Mouse (Mus musculus): ENCODE measurements around the gene Tspan1. TPM values are rescaled to one million over a fixed set of nuclear protein-coding genes. Genes with fewer than 3 reads are reported as not detected.

The Tspan1 gene
- polyA plus RNA-seq, 1 experiment from 2014 or later, result not detected

DNA sequence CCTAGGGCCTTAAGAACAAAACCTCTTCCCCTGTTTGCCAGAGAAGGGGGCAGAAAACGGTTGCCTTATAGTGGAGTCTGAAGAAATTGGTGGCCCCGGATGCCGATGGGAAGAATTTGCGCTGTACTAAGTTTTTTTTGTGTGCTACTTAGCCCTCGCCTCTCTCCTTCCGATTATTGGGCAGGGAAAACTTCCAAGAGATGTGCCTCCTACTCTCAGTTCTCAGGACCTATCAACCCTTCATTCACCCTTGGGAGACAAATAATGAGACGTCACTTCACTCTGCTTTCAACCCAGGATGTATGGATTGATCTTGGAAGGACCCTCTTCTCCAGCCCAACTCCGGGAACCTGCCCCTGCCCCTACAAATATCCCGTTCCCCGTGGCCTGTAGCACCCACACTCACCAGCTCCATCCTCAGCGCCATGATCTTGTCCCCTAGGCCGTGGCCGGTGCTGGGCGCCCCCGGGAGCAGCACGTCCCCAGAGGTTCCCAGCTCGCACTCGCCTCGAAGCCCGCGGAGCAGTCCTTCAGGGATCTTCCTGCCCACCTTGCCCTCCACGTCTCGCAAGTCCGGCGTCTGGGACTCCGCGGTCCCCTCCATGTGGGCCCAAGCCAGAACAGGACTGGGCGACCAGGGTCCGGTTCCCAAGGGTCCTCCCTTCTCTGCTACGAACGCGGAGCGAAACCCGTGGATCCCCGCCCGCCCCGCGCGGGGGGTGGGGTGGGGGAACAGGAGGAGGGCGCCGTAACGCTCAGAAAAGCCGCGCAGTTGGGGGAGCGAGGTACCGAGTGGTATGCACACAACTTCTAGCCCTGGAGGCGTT is 23.3 kb downstream of the Tspan1 start:
- 0 out of 2 replicates have a peak, but pooled peaks cover 4% of the 10 kb centered on the region for H3K9me3 ChIP-seq (replicated peaks)
- peak overlapping the region; percentile 98 for H3K4me2 ChIP-seq
- peak overlapping the region; percentile 75 for H3K4me3 ChIP-seq
- no peaks in the 10 kb centered on the region for H3K36me3 ChIP-seq
- under 1% methylated on average over 47 of the region's 47 CpGs for WGBS
- 0 out of 2 replicates have a peak, but pooled peaks cover 6% of the 10 kb centered on the region for H3K27me3 ChIP-seq (replicated peaks)
- ATAC-seq (ENCODE audit: insufficient number of reproducible peaks, low FRiP score), result peak; percentile 77
- peak overlapping the region; percentile 79 for H3K9ac ChIP-seq
- no peak overlapping the region for H3K27ac ChIP-seq (ENCODE audit: poor library complexity, severe bottlenecking)
- peaks cover 15% of the 10 kb centered on the region for H3K4me1 ChIP-seq (replicated peaks)

DNA sequence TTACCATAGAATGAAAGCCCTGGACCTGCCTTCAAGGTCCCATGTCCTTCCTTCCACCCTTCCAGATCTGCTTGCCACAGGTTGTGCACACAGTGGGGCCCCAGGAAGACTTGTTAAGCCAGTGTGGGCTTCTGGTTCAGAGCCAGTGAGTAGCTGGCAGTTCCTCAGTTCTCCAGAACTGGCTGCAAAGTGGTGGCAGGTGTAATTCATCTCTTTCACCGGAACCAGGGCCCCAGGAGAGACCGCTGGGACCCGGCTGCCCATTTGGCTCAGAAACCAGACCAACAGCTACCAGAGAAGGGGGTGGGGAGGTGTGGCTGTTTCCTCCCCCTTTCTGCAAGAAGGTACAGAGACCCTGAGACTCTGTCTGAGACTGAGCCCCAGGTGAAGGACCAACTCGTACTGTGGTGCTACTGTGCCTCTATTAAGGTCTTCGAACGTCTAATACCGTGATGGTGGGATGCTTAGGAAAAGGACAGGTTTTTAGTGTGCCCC is 24.0 kb downstream of the Tspan1 start:
- ATAC-seq (ENCODE audit: insufficient number of reproducible peaks, low FRiP score), result no peak
- Histone ChIP-seq H3K27ac (ENCODE audit: poor library complexity, severe bottlenecking) (no peak overlapping the region), H3K27me3 (replicated peaks) (0 out of 2 replicates have a peak, but pooled peaks cover 6% of the 10 kb centered on the region), H3K4me2 (peak overlapping the region; percentile 98), H3K9ac (peak overlapping the region; percentile 79; the same call in 1 of the 2 replicates), H3K9me3 (replicated peaks) (0 out of 2 replicates have a peak, but pooled peaks cover 4% of the 10 kb centered on the region), H3K4me1 (replicated peaks) (peaks cover 15% of the 10 kb centered on the region), H3K36me3 (no peaks in the 10 kb centered on the region), H3K4me3 (peak overlapping the region; percentile 75)
- WGBS, result 9% methylated on average over 7 of the region's 7 CpGs

DNA sequence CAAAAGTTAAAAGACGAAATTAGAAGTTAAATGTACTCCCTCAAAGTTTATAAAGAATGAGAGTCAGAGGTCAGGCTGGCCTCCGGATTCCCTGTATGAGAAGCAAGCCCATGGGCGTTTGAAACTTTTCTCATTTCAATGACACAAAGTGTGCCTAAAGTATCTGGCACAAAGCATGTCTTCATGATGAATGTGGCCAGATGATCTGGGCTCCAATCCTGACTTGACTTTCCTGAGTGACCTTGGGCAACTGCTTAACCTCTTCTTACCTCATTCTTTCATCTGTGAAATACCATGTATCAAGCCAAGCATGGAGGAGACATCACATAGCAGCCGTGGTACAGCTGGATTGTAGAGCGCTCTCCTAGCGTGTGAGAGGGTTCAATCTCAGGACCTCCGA is 25.1 kb downstream of the Tspan1 start:
- 0 out of 2 replicates have a peak, but pooled peaks cover 6% of the 10 kb centered on the region for H3K27me3 ChIP-seq (replicated peaks)
- H3K4me1 ChIP-seq (replicated peaks), result peaks cover 18% of the 10 kb centered on the region
- H3K9ac ChIP-seq, result no peak overlapping the region
- 85% methylated on average over 7 of the region's 7 CpGs for WGBS
- 0 out of 2 replicates have a peak, but pooled peaks cover 3% of the 10 kb centered on the region for H3K9me3 ChIP-seq (replicated peaks)
- no peak for ATAC-seq (ENCODE audit: insufficient number of reproducible peaks, low FRiP score)
- H3K27ac ChIP-seq (ENCODE audit: poor library complexity, severe bottlenecking), result no peak overlapping the region
- H3K4me3 ChIP-seq, result no peak overlapping the region
- H3K36me3 ChIP-seq, result no peaks in the 10 kb centered on the region
- H3K4me2 ChIP-seq, result no peak overlapping the region

DNA sequence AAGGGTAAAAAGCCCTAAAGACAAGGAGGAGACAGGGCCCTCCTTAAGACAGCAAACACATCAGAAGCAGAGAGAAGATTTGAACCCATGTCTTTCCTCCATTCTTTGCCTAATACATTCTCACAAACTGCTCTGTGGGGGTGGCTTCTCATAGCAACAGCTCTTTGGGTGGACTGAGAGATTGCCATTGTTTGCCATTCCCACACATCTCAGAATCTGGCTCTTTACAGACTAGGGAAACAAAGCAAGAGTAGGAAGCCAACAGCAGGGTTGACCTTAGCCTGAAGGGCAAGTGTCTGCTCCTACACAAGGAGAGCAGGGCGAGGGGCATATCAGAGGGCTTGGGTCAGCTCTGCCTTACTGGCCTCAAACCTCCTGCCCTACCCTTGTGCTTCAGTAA is 25.7 kb downstream of the Tspan1 start:
- no peak overlapping the region for H3K4me3 ChIP-seq
- H3K4me2 ChIP-seq, result no peak overlapping the region
- no peak overlapping the region for H3K27ac ChIP-seq (ENCODE audit: poor library complexity, severe bottlenecking)
- no peak for ATAC-seq (ENCODE audit: insufficient number of reproducible peaks, low FRiP score)
- H3K36me3 ChIP-seq, result no peaks in the 10 kb centered on the region
- H3K9ac ChIP-seq, result no peak overlapping the region
- WGBS, result 58% methylated on average over 1 of the region's 1 CpGs
- H3K9me3 ChIP-seq (replicated peaks), result no peaks in the 10 kb centered on the region
- peaks cover 22% of the 10 kb centered on the region for H3K4me1 ChIP-seq (replicated peaks)
- 0 out of 2 replicates have a peak, but pooled peaks cover 6% of the 10 kb centered on the region for H3K27me3 ChIP-seq (replicated peaks)

DNA sequence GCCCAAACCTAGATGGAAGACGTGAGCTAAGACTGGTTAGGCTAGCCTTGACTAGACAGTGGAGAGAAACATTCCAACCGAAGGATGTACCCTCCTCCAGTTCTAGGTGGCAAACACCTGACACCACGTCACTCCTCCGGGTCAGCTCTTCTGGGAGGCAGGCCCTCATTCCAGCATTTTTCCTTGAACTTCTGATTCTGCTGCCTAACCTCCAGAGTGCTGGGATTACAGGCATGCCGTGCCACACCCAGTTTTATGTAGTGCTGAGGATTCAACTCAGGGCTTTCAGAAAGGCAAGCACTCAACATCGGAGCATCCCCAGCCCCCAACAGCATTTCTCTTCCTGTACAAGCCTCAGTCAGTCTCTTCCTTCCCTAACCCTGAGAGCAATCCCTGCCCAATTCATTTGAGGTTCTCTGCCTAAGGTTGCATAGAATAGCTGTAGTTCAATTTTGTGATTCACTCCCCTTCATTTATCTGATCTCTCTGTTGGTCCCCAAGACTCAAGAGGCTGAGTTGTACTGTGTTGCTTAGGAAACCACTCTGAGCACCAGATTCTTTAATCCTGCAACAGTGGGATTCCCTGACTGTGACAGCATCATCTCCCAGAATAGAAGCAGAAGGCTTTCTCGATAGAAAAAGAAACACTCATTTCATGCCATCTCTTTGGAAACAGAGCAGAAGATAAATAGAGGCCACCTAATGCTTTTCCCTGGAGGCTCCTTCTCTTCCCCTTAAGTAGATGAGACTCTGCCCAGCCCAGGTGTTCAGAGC is 26.4 kb downstream of the Tspan1 start:
- no peak overlapping the region for H3K27ac ChIP-seq (ENCODE audit: poor library complexity, severe bottlenecking)
- peaks cover 24% of the 10 kb centered on the region for H3K4me1 ChIP-seq (replicated peaks)
- H3K27me3 ChIP-seq (replicated peaks), result 0 out of 2 replicates have a peak, but pooled peaks cover 6% of the 10 kb centered on the region
- H3K9me3 ChIP-seq (replicated peaks), result no peaks in the 10 kb centered on the region
- ATAC-seq (ENCODE audit: insufficient number of reproducible peaks, low FRiP score), result no peak
- H3K4me2 ChIP-seq, result no peak overlapping the region
- 70% methylated on average over 7 of the region's 7 CpGs for WGBS
- H3K36me3 ChIP-seq, result no peaks in the 10 kb centered on the region
- no peak overlapping the region for H3K9ac ChIP-seq
- no peak overlapping the region for H3K4me3 ChIP-seq

DNA sequence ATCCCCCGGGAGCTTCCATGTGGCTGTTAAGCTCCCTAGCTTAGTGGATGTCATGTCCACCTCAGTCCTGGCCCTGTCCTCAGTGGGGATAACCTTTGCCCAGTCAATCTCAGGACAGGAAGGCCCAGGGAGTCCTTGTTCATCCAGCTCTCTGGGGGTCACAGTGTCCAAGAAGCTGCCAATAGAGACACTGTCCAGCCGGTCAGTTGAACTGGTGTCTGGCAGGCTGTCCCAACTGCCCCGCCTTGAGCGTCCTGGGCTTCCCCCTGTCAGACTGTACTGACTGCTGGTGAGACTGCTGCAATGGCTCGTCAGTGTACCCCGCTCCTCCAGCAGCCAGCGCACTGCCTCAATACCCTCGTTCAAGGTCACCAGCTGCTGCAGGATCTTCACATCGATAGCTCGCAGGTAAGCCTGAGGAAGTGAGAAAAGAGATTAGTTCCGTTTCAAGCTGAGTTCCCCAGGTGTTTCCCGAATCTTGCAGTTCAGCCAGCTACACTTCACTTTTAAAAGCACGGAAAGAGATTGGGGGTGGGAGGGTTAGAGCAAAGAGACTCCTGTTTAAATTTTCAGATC is 29.9 kb downstream of the Tspan1 start:
- ATAC-seq (ENCODE audit: insufficient number of reproducible peaks, low FRiP score), result no peak; the same call in 1 of the 2 replicates
- Histone ChIP-seq H3K4me3 (no peak overlapping the region), H3K9me3 (replicated peaks) (no peaks in the 10 kb centered on the region), H3K27me3 (replicated peaks) (no peaks in the 10 kb centered on the region), H3K27ac (ENCODE audit: poor library complexity, severe bottlenecking) (no peak overlapping the region), H3K36me3 (no peaks in the 10 kb centered on the region), H3K4me1 (replicated peaks) (peaks cover 13% of the 10 kb centered on the region), H3K4me2 (no peak overlapping the region), H3K9ac (no peak overlapping the region)
- WGBS, result 38% methylated on average over 13 of the region's 13 CpGs

DNA sequence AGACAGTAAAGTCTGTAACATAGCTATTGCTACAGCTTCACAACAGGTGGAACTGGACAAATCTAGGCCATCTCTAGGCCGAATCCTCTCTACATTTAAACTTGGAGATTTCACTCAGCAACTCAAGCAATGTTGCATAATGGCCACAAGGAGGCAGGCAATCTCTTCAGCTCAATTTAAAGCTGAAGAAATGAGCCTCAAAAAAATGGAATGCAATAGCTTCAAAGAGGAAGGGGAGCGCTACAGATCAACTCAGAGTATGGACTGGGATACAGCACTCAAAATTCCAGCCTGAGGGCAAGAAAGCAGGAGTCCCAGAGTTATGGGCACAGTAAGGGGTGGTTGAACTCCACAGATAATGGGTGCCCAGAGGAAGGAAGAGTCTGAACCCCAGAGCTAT is 32.4 kb downstream of the Tspan1 start:
- WGBS, result 46% methylated on average over 2 of the region's 2 CpGs
- H3K27ac ChIP-seq (ENCODE audit: poor library complexity, severe bottlenecking), result no peak overlapping the region

DNA sequence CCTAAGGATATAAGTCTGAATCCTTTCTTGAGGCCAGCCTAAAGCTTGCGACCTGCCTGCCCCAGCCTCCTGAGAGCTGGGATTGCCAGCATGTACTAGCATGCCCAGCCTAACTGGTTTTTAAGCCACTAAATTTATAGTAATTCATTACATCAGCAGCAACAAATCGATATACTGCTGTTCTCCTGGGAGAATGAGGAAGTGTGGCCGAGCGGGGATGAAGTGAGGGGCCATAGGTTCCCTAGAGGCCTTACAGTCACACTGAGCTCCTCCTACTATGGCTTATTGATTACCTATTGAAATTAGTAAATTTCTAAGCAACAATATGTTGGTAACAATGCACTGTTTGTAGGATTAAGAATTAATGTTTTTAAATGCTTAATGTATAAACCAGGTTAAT is 34.3 kb downstream of the Tspan1 start:
- H3K36me3 ChIP-seq, result 0 out of 2 replicates have a peak, but pooled peaks cover 3% of the 10 kb centered on the region
- H3K4me2 ChIP-seq, result no peak overlapping the region
- H3K27me3 ChIP-seq (replicated peaks), result no peaks in the 10 kb centered on the region
- no peak overlapping the region for H3K4me3 ChIP-seq
- no peaks in the 10 kb centered on the region for H3K9me3 ChIP-seq (replicated peaks)
- no peak overlapping the region for H3K9ac ChIP-seq
- H3K4me1 ChIP-seq (replicated peaks), result 0 out of 2 replicates have a peak, but pooled peaks cover 9% of the 10 kb centered on the region
- WGBS, result 79% methylated on average over 4 of the region's 4 CpGs
- no peak for ATAC-seq (ENCODE audit: insufficient number of reproducible peaks, low FRiP score)
- H3K27ac ChIP-seq (ENCODE audit: poor library complexity, severe bottlenecking), result no peak overlapping the region

More for the DNA sequence above, 32.4 kb downstream of the Tspan1 start:
- H3K36me3 ChIP-seq, result 0 out of 2 replicates have a peak, but pooled peaks cover 3% of the 10 kb centered on the region
- no peaks in the 10 kb centered on the region for H3K27me3 ChIP-seq (replicated peaks)
- no peak overlapping the region for H3K4me2 ChIP-seq
- H3K9ac ChIP-seq, result no peak overlapping the region
- H3K4me1 ChIP-seq (replicated peaks), result 0 out of 2 replicates have a peak, but pooled peaks cover 9% of the 10 kb centered on the region
- H3K4me3 ChIP-seq, result no peak overlapping the region
- no peaks in the 10 kb centered on the region for H3K9me3 ChIP-seq (replicated peaks)
- ATAC-seq (ENCODE audit: insufficient number of reproducible peaks, low FRiP score), result no peak

DNA sequence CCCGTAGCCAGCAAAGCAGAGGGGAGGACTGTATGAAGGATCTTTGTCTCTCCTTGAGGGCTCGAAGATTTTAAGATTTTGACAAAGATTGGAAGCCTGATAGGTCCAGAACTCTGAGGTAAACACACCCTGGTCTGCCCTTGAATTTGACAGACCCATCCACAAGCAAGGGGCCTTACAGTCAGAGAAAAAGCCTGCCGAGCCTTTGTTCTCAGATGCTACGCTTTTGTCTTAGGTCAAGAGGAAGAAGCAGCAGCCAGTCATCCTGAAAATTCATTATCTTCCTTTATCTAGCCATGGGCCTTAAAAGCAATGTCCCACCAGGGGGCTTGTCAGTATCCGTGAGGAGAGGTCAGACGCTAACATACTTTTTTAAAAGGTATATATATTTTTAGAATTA is 39.4 kb downstream of the Tspan1 start:
- H3K27me3 ChIP-seq (replicated peaks), result no peaks in the 10 kb centered on the region

DNA sequence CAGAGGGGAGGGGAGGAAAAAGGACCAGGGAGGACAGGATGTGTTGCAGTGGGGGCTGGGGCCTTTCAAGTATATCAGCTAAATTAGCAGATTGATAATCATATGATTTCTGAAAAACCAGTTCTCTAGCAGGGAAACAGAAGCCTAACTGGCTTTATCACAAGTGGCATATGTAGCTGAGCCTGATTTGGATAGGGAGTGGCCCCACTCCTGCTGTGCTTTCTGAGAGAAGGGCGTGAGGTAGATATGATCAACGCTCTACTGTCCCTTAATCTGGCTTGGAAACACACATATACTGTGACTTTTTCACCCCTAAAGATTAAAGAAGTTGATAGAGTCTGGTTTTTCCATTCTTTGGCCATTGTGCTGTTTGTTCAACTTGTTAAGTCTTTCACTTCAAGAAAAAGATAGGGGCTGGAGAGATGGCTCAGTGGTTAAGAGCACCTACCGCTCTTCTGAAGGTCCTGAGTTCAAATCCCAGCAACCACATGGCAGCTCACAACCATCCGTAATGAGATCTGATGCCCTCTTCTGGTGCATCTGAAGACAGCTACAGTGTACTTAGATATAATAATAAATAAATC is 41.5 kb downstream of the Tspan1 start:
- no peak overlapping the region for H3K9ac ChIP-seq
- no peaks in the 10 kb centered on the region for H3K27me3 ChIP-seq (replicated peaks)
- no peak overlapping the region for H3K4me3 ChIP-seq
- H3K9me3 ChIP-seq (replicated peaks), result no peaks in the 10 kb centered on the region
- ATAC-seq (ENCODE audit: insufficient number of reproducible peaks, low FRiP score), result no peak
- no peak overlapping the region for H3K4me2 ChIP-seq
- H3K4me1 ChIP-seq (replicated peaks), result peaks cover 14% of the 10 kb centered on the region
- 82% methylated on average over 4 of the region's 4 CpGs for WGBS
- no peaks in the 10 kb centered on the region for H3K36me3 ChIP-seq
- no peak overlapping the region for H3K27ac ChIP-seq (ENCODE audit: poor library complexity, severe bottlenecking)

More for the DNA sequence above, 39.4 kb downstream of the Tspan1 start:
- no peak for ATAC-seq (ENCODE audit: insufficient number of reproducible peaks, low FRiP score)
- no peak overlapping the region for H3K4me2 ChIP-seq
- WGBS, result 76% methylated on average over 6 of the region's 6 CpGs
- H3K4me1 ChIP-seq (replicated peaks), result peaks cover 8% of the 10 kb centered on the region
- no peak overlapping the region for H3K9ac ChIP-seq
- H3K36me3 ChIP-seq, result 0 out of 2 replicates have a peak, but pooled peaks cover 3% of the 10 kb centered on the region
- no peak overlapping the region for H3K27ac ChIP-seq (ENCODE audit: poor library complexity, severe bottlenecking)
- H3K9me3 ChIP-seq (replicated peaks), result no peaks in the 10 kb centered on the region
- H3K4me3 ChIP-seq, result no peak overlapping the region

Data from heart, embryonic 12.5 days (tissue).